Mouse (Mus musculus): ENCODE data around the gene Cxcl16.

DNA sequence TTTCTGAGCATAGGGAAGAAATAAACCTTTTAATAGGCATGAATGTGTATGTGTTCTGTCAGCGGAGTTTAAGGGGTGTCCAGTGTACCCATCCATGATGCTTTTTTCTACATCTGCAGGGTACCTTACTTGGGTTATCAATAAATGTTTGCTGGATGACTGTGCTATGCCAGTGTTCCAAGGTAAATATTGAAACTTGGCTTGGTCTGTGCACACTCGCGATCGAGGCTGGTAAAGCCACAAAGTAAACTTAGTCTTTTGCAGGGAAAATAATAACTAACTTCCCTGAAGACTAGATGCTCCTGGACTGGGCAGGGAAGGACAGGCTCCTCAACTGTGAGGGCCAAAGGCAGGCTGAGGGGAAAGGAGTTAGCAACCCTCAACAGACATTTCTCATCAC, 19.1 kb downstream of the Cxcl16 start:
- no peak for TF ChIP-seq CTCF (IDR thresholded peaks at IDR 0.05)
- TF ChIP-seq EP300 (IDR thresholded peaks at IDR 0.05), result no peak
